Comparison of ENCODE assay signal across 10 mouse cellular contexts in genomic region chr4:88830523-88830922, GRCm38 (mm10). TPM values are rescaled to one million over a fixed set of nuclear protein-coding genes. Genes with fewer than 3 reads are reported as not detected.
DNase-seq lines count a peak whose midpoint lies in the region; ATAC-seq lines count a peak whose summit lies in the region.
"Had no signal": no experiment of that assay in that cellular context is flagged by ENCODE, and none has a peak within 500 bp of the region (broad histone marks: within the 10 kb centered on the region; RNA-seq: fewer than 3 reads in every experiment).

No protein-coding gene starts in this region.

- peak; percentile 20 to 32 for DNase-seq in cerebellum, postnatal 14 days
- DNase-seq in cerebellum, adult 11 months: no peak
- peak; percentile 45 to 56 for DNase-seq in left cerebral cortex, adult 18-20 months (ENCODE audit: low spot score in 2 of 2)
- no peak for DNase-seq in left cerebral cortex, adult 8-10 months (ENCODE audit: low spot score in 2 of 2)
- peak; percentile 18 for DNase-seq in ZHBTc4 (ENCODE audit: low read depth, low spot score)
- DNase-seq in kidney, postnatal 4 days: peak; percentile 39 to 54
- DNase-seq in right cerebral cortex, postnatal 4 days: peak; percentile 53

- ATAC-seq in megakaryocyte-erythroid progenitor cell, adult 5-6 weeks (replicated peaks; ENCODE audit: low FRiP score, low TSS enrichment, poor library complexity, severe bottlenecking): no peak

RNA-seq across cellular contexts. Expression of gene Ifna6, which starts 3.3 kb away (rescaled TPM):
- not detected for total RNA-seq in left cerebral cortex, adult 18-20 months (2021)
- not detected for total RNA-seq in left cerebral cortex, adult 8-10 months (2022)
- total RNA-seq in megakaryocyte-erythroid progenitor cell, adult 5-6 weeks (2014; fragmentation: Nextera tagmentation): not detected in 2 replicates
- total RNA-seq in megakaryocyte-erythroid progenitor cell, adult 5-6 weeks (2017): not detected in 2 replicates
- total RNA-seq: ES-E14; layer of hippocampus, adult 18-20 months had no signal

RNA-seq across cellular contexts. Expression of gene Ifna5, which starts 4.8 kb away (rescaled TPM):
- not detected for total RNA-seq in left cerebral cortex, adult 18-20 months (2021)
- not detected for total RNA-seq in left cerebral cortex, adult 8-10 months (2022)
- not detected in 2 replicates for total RNA-seq in megakaryocyte-erythroid progenitor cell, adult 5-6 weeks (2014; fragmentation: Nextera tagmentation)
- not detected in 2 replicates for total RNA-seq in megakaryocyte-erythroid progenitor cell, adult 5-6 weeks (2017)
- total RNA-seq: ES-E14; layer of hippocampus, adult 18-20 months had no signal

RNA-seq across cellular contexts. Expression of gene Ifna11, which starts 10.8 kb away (rescaled TPM):
- total RNA-seq in left cerebral cortex, adult 18-20 months (2021): not detected
- total RNA-seq in left cerebral cortex, adult 8-10 months (2022): not detected
- total RNA-seq in megakaryocyte-erythroid progenitor cell, adult 5-6 weeks (2014; fragmentation: Nextera tagmentation): not detected in 2 replicates
- not detected in 2 replicates for total RNA-seq in megakaryocyte-erythroid progenitor cell, adult 5-6 weeks (2017)
- total RNA-seq: ES-E14; layer of hippocampus, adult 18-20 months had no signal

RNA-seq across cellular contexts. Expression of gene Ifna4, which starts 11.1 kb away (rescaled TPM):
- total RNA-seq in left cerebral cortex, adult 18-20 months (2021): not detected
- not detected for total RNA-seq in left cerebral cortex, adult 8-10 months (2022)
- not detected in 2 replicates for total RNA-seq in megakaryocyte-erythroid progenitor cell, adult 5-6 weeks (2014; fragmentation: Nextera tagmentation)
- not detected in 2 replicates for total RNA-seq in megakaryocyte-erythroid progenitor cell, adult 5-6 weeks (2017)
- total RNA-seq: ES-E14; layer of hippocampus, adult 18-20 months had no signal

RNA-seq across cellular contexts. Expression of gene Ifna7, which starts 14.5 kb away (rescaled TPM):
- not detected for total RNA-seq in left cerebral cortex, adult 18-20 months (2021)
- total RNA-seq in left cerebral cortex, adult 8-10 months (2022): not detected
- not detected in 2 replicates for total RNA-seq in megakaryocyte-erythroid progenitor cell, adult 5-6 weeks (2014; fragmentation: Nextera tagmentation)
- not detected in 2 replicates for total RNA-seq in megakaryocyte-erythroid progenitor cell, adult 5-6 weeks (2017)
- total RNA-seq: ES-E14; layer of hippocampus, adult 18-20 months had no signal

Comparison
In these comparisons a context has a peak if more than half of its experiments do, and no peak if none do; other contexts are left out.
1. DNase-seq: peak in cerebellum, postnatal 14 days (2 of 2), left cerebral cortex, adult 18-20 months (2 of 2), ZHBTc4 (single experiment), kidney, postnatal 4 days (2 of 2) and right cerebral cortex, postnatal 4 days (single experiment); none in cerebellum, adult 11 months (single experiment) and left cerebral cortex, adult 8-10 months (0 of 2).